Mouse (Mus musculus): ENCODE results near the gene Ppp1r1c. TPM values are rescaled to one million over a fixed set of nuclear protein-coding genes. Genes with fewer than 3 reads are reported as not detected.

Gene Ppp1r1c
- polyA plus RNA-seq (2015; fragmentation: Nextera tagmentation; extraction: Ambion mirVana), result 0.25 TPM in 1 of 2 replicates, not detected in the other

DNA sequence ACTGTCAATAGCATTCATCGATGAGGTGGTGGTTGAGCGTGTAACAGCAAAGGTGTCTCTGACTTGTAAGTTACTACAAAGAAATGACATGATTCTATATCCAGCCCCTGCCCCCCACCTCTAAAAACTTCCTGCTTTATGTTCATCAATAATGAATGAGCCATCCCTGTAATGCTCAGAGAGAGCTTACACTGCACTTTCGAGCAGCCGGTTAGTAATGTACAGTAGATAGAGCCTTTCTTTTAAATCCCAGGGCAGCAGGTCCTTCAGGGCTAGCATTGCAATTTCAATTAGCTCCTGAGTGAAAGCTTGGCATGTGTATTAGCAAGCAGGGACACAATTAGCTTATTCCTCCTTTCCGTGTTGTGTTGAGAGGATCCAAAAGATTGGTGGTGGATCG is at the start of gene Ppp1r1c:
Gene Ppp1r1c, plus strand, starts transcription at position 206 of the 400 bp plus-strand sequence.
- Histone ChIP-seq H3K4me3 (ENCODE audit: low read length) (no peak within 1 kb of the TSS), H3K4me2 (ENCODE audit: low read depth, low read length) (no peak within 1 kb of the TSS), H3K27ac (ENCODE audit: low read length) (no peak within 1 kb of the TSS), H3K36me3 (ENCODE audit: control insufficient read depth, insufficient read depth, low read length) (no peaks in the 10 kb centered on the region), H3K4me1 (replicated peaks; ENCODE audit: control insufficient read depth, insufficient read depth, low read length) (no peaks in the 10 kb centered on the region), H3K27me3 (ENCODE audit: control insufficient read depth, insufficient read depth, low read depth, low read length) (no peaks in the 10 kb centered on the region), H3K9me3 (ENCODE audit: control insufficient read depth, low read length) (no peaks in the 10 kb centered on the region), H3K9ac (ENCODE audit: low read length) (no peak within 1 kb of the TSS)
- WGBS, result 88% methylated on average over 6 of the region's 6 CpGs
- no peak for ATAC-seq (ENCODE audit: low read depth)

DNA sequence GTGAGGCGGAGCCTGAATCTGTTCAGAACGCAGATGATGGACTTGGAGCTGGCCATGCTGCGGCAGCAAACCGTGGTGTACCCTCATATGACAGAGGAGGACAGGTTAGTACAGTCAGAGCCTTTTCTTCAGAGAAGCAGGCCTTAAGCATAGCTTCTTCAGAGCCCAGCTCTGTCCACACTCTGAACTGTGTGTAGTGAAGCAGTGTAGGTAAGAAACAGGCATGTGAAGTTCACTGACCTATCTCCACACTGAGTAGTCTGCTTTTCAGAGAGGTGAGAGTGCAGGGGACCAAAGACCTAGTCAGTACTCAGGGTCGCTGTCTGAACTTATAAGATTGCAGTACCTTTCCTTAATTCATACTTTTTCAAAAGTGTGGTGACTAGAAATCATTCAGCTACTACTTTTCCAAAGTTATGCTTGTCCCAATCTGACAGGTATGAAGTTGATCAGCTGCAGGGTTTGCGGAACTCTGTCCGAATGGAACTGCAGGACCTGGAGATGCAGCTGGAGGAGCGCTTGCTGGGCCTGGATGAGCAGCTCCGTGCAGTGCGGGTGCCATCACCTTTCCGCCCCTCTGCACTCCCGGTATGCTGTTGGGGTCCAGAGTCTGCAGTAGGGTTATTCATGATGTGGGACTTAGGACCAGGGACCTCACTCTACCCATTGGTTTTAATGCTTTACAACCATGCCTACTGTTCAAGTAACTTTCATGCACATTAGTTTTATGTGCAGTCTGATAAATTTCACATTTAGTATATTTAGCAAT is 47.0 kb upstream of the Ppp1r1c start:
- 93% methylated on average over 12 of the region's 12 CpGs for WGBS
- H3K27me3 ChIP-seq (ENCODE audit: control insufficient read depth, insufficient read depth, low read depth, low read length), result no peaks in the 10 kb centered on the region
- no peak overlapping the region for H3K4me2 ChIP-seq (ENCODE audit: low read depth, low read length)
- no peak overlapping the region for H3K27ac ChIP-seq (ENCODE audit: low read length)
- H3K4me1 ChIP-seq (replicated peaks; ENCODE audit: control insufficient read depth, insufficient read depth, low read length), result peaks cover 7% of the 10 kb centered on the region; the same call in 1 of the 2 replicates
- H3K9ac ChIP-seq (ENCODE audit: low read length), result no peak overlapping the region
- H3K9me3 ChIP-seq (ENCODE audit: control insufficient read depth, low read length), result no peaks in the 10 kb centered on the region
- no peak overlapping the region for H3K4me3 ChIP-seq (ENCODE audit: low read length)
- no peak for ATAC-seq (ENCODE audit: low read depth)
- H3K36me3 ChIP-seq (ENCODE audit: control insufficient read depth, insufficient read depth, low read length), result peaks cover 36% of the 10 kb centered on the region

DNA sequence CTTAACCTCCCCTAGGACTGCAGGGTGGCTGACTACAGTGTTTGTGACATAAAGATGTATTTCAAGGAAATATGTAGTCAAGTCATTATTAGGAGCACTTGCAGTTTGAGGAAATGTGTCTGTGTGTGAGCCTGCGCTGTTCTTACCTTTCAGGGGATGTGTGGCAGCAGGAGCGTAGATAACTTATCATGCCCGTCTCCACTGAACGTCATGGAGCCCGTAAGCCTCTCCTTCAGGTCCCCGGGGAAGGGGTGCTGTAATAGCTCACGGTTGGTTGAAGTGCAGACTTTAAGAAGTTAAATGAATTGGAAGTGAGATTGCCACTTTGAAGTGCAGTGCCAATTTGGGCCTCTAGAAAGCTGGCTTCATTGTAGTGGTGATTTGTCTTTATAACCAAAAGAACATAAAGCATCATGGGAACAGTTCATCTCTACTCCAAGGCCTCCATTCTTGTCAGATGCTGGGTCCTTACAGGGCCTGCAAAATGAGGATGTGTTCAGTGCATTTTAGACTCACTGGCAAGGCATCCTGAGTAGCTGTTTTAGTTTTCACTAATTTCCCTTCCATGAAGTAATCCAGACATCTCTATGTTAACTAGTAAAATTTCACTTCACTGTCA is 46.0 kb upstream of the Ppp1r1c start:
- no peak overlapping the region for H3K9ac ChIP-seq (ENCODE audit: low read length)
- H3K36me3 ChIP-seq (ENCODE audit: control insufficient read depth, insufficient read depth, low read length), result peaks cover 35% of the 10 kb centered on the region
- no peaks in the 10 kb centered on the region for H3K9me3 ChIP-seq (ENCODE audit: control insufficient read depth, low read length)
- H3K4me2 ChIP-seq (ENCODE audit: low read depth, low read length), result no peak overlapping the region
- ATAC-seq (ENCODE audit: low read depth), result no peak
- no peak overlapping the region for H3K27ac ChIP-seq (ENCODE audit: low read length)
- H3K4me1 ChIP-seq (replicated peaks; ENCODE audit: control insufficient read depth, insufficient read depth, low read length), result peaks cover 14% of the 10 kb centered on the region
- H3K27me3 ChIP-seq (ENCODE audit: control insufficient read depth, insufficient read depth, low read depth, low read length), result no peaks in the 10 kb centered on the region
- no peak overlapping the region for H3K4me3 ChIP-seq (ENCODE audit: low read length)
- WGBS, result 74% methylated on average over 7 of the region's 7 CpGs

DNA sequence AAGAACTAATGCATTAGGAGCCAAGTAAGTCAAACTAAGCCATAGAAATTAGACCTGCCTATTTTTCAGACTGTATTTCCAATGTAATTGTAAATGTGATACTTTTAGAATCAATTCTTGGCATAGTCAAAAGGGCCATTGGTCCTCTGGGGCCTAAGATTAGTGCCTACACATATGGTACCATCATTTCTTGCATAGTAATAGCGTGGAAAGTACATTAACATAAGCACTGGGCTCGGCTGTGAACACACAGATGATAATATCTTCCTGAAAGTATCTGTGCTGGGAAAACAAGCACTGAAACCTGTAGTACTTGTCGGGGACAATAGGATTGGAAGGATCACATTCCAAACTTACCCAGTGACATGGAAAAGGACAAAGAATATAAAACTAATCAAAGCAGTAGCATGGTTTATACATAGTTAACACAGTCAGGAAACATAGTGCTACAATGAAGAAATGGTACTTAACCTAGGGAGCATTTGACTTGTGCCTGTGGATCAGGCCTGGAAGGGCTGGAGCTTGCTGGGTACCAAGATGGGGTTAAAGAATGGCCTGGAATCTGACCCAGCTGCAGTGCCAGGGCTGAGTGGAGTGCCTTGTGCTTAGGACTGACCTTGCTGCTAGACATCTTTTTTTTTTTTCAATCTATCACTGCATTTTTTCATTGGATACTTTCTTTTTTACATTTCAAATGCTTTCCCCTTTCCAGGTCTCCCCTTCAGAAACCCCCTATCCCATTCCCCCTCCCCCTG is 42.9 kb upstream of the Ppp1r1c start:
- Histone ChIP-seq H3K4me1 (replicated peaks; ENCODE audit: control insufficient read depth, insufficient read depth, low read length) (peaks cover 16% of the 10 kb centered on the region), H3K9ac (ENCODE audit: low read length) (no peak overlapping the region), H3K27me3 (ENCODE audit: control insufficient read depth, insufficient read depth, low read depth, low read length) (no peaks in the 10 kb centered on the region), H3K36me3 (ENCODE audit: control insufficient read depth, insufficient read depth, low read length) (peaks cover 22% of the 10 kb centered on the region), H3K4me2 (ENCODE audit: low read depth, low read length) (no peak overlapping the region), H3K4me3 (ENCODE audit: low read length) (no peak overlapping the region), H3K9me3 (ENCODE audit: control insufficient read depth, low read length) (no peaks in the 10 kb centered on the region), H3K27ac (ENCODE audit: low read length) (0 out of 2 replicates have a peak overlapping the region, but pooled peaks have one; percentile 21)
- ATAC-seq (ENCODE audit: low read depth), result peak; percentile 56; the same call in 1 of the 2 replicates
- WGBS, result 68% methylated on average over 3 of the region's 3 CpGs

DNA sequence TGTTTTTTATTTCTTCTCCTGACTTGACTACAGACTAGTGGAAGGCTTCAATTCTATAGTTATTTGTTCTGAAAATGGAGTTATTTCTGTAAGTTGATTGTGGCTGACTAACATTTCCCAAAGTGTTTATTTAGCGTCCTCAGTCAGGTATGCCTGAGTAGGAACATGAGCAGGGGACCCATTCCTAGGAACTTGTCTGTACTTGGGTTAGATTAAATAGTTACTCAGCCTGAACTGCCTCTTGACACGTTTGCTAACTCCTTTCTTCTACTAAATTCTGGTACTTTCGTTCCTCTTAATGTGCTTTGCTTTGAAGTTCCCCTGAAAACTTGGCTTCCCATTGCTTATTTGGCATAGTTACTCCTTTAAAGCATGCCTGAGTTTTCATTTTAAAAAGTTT is 42.1 kb upstream of the Ppp1r1c start:
- peaks cover 18% of the 10 kb centered on the region for H3K36me3 ChIP-seq (ENCODE audit: control insufficient read depth, insufficient read depth, low read length)
- peak; percentile 91 for ATAC-seq (ENCODE audit: low read depth)
- WGBS, result 42% methylated on average over 3 of the region's 3 CpGs
- no peak overlapping the region for H3K4me2 ChIP-seq (ENCODE audit: low read depth, low read length)
- H3K27me3 ChIP-seq (ENCODE audit: control insufficient read depth, insufficient read depth, low read depth, low read length), result no peaks in the 10 kb centered on the region
- H3K27ac ChIP-seq (ENCODE audit: low read length), result peak overlapping the region; percentile 23; the same call in 1 of the 2 replicates
- H3K4me3 ChIP-seq (ENCODE audit: low read length), result no peak overlapping the region
- peaks cover 16% of the 10 kb centered on the region for H3K4me1 ChIP-seq (replicated peaks; ENCODE audit: control insufficient read depth, insufficient read depth, low read length)
- no peak overlapping the region for H3K9ac ChIP-seq (ENCODE audit: low read length)
- H3K9me3 ChIP-seq (ENCODE audit: control insufficient read depth, low read length), result no peaks in the 10 kb centered on the region

DNA sequence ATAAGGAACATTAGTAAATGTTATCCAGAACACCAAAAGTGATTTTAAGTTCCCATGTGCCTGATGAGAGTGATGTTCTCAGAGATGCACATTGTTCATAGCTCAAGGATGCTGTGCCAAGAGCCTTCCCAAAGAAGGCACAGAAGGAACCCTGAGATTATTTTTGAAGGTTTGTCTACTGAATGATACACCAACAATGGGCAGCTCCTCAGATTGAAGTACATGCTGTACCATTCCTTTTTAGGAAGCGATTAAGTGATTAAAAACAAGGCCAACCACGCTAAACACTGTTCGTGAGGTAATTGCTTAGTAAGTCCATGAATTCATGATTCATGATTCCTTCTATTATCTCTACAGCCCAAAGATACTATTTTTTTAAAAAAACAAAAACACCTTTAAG is 32.3 kb upstream of the Ppp1r1c start:
- no peak overlapping the region for H3K4me2 ChIP-seq (ENCODE audit: low read depth, low read length)
- H3K27ac ChIP-seq (ENCODE audit: low read length), result no peak overlapping the region
- no peaks in the 10 kb centered on the region for H3K27me3 ChIP-seq (ENCODE audit: control insufficient read depth, insufficient read depth, low read depth, low read length)
- peaks cover 9% of the 10 kb centered on the region for H3K36me3 ChIP-seq (ENCODE audit: control insufficient read depth, insufficient read depth, low read length)
- no peaks in the 10 kb centered on the region for H3K4me1 ChIP-seq (replicated peaks; ENCODE audit: control insufficient read depth, insufficient read depth, low read length)
- WGBS, result 94% methylated on average over 3 of the region's 3 CpGs
- H3K9me3 ChIP-seq (ENCODE audit: control insufficient read depth, low read length), result no peaks in the 10 kb centered on the region
- ATAC-seq (ENCODE audit: low read depth), result no peak
- H3K9ac ChIP-seq (ENCODE audit: low read length), result no peak overlapping the region
- no peak overlapping the region for H3K4me3 ChIP-seq (ENCODE audit: low read length)

DNA sequence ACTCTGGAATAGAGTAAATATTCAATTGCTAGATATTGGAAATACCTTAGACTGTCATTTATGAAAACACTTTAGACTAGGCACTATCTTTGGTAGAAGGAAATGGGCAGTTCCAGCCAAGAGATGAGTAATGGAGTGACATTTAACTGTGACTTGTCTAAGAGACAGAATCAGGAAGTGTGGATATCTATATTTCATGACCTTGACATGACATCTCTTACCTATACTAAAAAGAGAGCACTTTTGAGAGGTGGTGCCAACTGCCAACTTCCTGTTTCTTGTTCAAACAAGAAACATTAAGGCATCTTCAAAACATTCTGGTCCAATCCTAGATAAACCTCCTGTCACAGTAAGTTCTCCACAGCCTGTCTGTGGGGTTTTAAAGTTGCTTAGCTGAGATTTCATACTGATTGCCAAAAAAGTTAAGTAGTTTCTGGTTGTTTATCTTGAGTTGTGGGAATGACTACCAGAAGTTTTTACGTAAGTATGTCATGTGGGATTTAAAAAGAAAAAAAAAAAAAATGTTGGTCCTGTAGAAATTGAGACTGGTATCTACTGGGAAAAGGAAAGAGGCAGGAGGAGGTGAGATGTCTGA is 29.8 kb upstream of the Ppp1r1c start:
- Histone ChIP-seq H3K4me1 (replicated peaks; ENCODE audit: control insufficient read depth, insufficient read depth, low read length) (no peaks in the 10 kb centered on the region), H3K27me3 (ENCODE audit: control insufficient read depth, insufficient read depth, low read depth, low read length) (no peaks in the 10 kb centered on the region), H3K36me3 (ENCODE audit: control insufficient read depth, insufficient read depth, low read length) (peaks cover 5% of the 10 kb centered on the region; the same call in 1 of the 2 replicates), H3K27ac (ENCODE audit: low read length) (no peak overlapping the region), H3K9ac (ENCODE audit: low read length) (no peak overlapping the region), H3K4me2 (ENCODE audit: low read depth, low read length) (no peak overlapping the region), H3K9me3 (ENCODE audit: control insufficient read depth, low read length) (no peaks in the 10 kb centered on the region), H3K4me3 (ENCODE audit: low read length) (no peak overlapping the region)
- ATAC-seq (ENCODE audit: low read depth), result no peak
- 42% methylated on average over 1 of the region's 1 CpGs for WGBS

DNA sequence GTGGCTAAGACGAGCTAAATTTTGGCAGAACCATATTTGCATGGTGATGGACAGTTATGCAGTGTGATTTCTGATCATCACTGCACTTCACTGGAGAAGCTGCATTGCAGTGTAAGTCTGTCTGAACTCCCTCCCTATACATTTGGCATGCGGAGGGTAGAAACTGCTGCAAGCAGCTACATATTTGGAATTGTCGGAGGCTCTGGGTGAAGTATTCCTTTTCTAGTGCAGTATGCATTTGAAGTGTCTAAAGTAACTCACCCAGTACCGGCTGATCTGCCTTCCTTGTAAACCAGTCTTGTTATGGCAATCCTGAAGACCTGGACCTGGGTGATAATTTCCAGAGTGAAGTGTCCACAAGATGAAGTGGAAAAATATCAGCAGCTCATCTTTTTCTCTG is 25.9 kb upstream of the Ppp1r1c start:
- H3K4me2 ChIP-seq (ENCODE audit: low read depth, low read length), result no peak overlapping the region
- no peak overlapping the region for H3K27ac ChIP-seq (ENCODE audit: low read length)
- no peak for ATAC-seq (ENCODE audit: low read depth)
- H3K9me3 ChIP-seq (ENCODE audit: control insufficient read depth, low read length), result no peaks in the 10 kb centered on the region
- no peak overlapping the region for H3K9ac ChIP-seq (ENCODE audit: low read length)
- H3K4me1 ChIP-seq (replicated peaks; ENCODE audit: control insufficient read depth, insufficient read depth, low read length), result no peaks in the 10 kb centered on the region
- no peaks in the 10 kb centered on the region for H3K27me3 ChIP-seq (ENCODE audit: control insufficient read depth, insufficient read depth, low read depth, low read length)
- H3K4me3 ChIP-seq (ENCODE audit: low read length), result no peak overlapping the region
- 39% methylated on average over 4 of the region's 4 CpGs for WGBS
- no peaks in the 10 kb centered on the region; the same call in 1 of the 2 replicates for H3K36me3 ChIP-seq (ENCODE audit: control insufficient read depth, insufficient read depth, low read length)

DNA sequence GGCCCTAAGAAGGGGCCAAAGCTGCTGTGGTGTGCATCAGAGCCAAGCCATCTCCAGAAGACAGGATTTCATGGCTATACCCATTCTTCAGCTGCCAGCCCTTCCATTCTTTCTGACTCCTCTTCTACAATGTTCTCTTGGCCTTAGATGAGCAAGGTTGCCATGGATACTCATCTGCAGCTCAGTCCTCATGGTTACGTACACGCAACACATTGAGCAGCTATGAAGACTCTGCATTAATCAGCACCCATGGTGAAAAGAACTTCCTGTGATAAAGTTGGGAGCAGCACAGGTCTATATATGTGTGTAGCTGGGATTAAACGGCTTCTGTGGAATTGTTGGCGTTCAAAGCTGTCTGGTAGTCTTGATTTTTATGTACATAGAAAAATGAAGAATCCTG is 24.3 kb upstream of the Ppp1r1c start:
- Histone ChIP-seq H3K36me3 (ENCODE audit: control insufficient read depth, insufficient read depth, low read length) (no peaks in the 10 kb centered on the region; the same call in 1 of the 2 replicates), H3K4me3 (ENCODE audit: low read length) (no peak overlapping the region), H3K27ac (ENCODE audit: low read length) (no peak overlapping the region), H3K4me1 (replicated peaks; ENCODE audit: control insufficient read depth, insufficient read depth, low read length) (no peaks in the 10 kb centered on the region; the same call in 1 of the 2 replicates), H3K9me3 (ENCODE audit: control insufficient read depth, low read length) (no peaks in the 10 kb centered on the region), H3K9ac (ENCODE audit: low read length) (no peak overlapping the region), H3K27me3 (ENCODE audit: control insufficient read depth, insufficient read depth, low read depth, low read length) (no peaks in the 10 kb centered on the region), H3K4me2 (ENCODE audit: low read depth, low read length) (no peak overlapping the region)
- 93% methylated on average over 4 of the region's 4 CpGs for WGBS
- no peak for ATAC-seq (ENCODE audit: low read depth)
